Mouse (Mus musculus) gastrocnemius, adult 2 months (tissue): ENCODE measurements around the gene Ces1f. TPM values are rescaled to one million over a fixed set of nuclear protein-coding genes. Genes with fewer than 3 reads are reported as not detected.
"Not testable (repeated sequence)": the region's sequence is repeated elsewhere in the genome, so short reads cannot be mapped to it uniquely, and the experiment has no call there.

Experiments used
- DNase-seq: peaks from one replicate; pipeline ENCODE4 v3.0.0; 2022
- H3K27ac ChIP-seq: fragments of 200-600 bp; 2 replicates; pipeline ENCODE4 v1.8.1; 2022; ENCODE audit warnings: mild to moderate bottlenecking
- H3K4me3 ChIP-seq: fragments of 200-600 bp; 2 replicates; pipeline ENCODE4 v1.8.1; 2022; ENCODE audit warnings: mild to moderate bottlenecking, moderate library complexity
- CTCF ChIP-seq: fragments of 200-600 bp; IDR thresholded peaks from 2 replicates; pipeline ENCODE4 v1.8.1; 2022; ENCODE audit warnings: antibody characterized with exemption, mild to moderate bottlenecking, moderate library complexity
- intact Hi-C: fragments of 180-260 bp; cut with DNase I; formaldehyde crosslinking; loops from one replicate; pipeline ENCODE4 v1.15.1; 2025
- total RNA-seq, 2 experiments: library from RNA; stranded (reverse); gene quantifications; 2 replicates each; pipeline ENCODE4 v1.2.3; 2021

Ces1f gene
- total RNA-seq, 2 experiments from 2014 or later: 0.28 TPM; not detected in 1

GRCm38 (mm10) chr8:93235681-93236080, 43.9 kb downstream of the Ces1f start:
- Histone ChIP-seq H3K4me3 (no peak overlapping the region), H3K27ac (no peak overlapping the region)
- intact Hi-C loops: no loop called here
- TF ChIP-seq CTCF: no peak
- no peak for DNase-seq

GRCm38 (mm10) chr8:93234706-93235105, 44.8 kb downstream of the Ces1f start:
- Histone ChIP-seq H3K4me3 (no peak overlapping the region), H3K27ac (no peak overlapping the region)
- intact Hi-C loops: no loop called here
- TF ChIP-seq CTCF: no peak
- no peak for DNase-seq

GRCm38 (mm10) chr8:93234068-93234467, 45.5 kb downstream of the Ces1f start:
- intact Hi-C loops: no loop called here
- Histone ChIP-seq H3K27ac (no peak overlapping the region), H3K4me3 (no peak overlapping the region)
- no peak for DNase-seq
- no peak for TF ChIP-seq CTCF

- Histone ChIP-seq H3K4me3 (no peak within 1 kb of the TSS), H3K27ac (no peak within 1 kb of the TSS)
- intact Hi-C loops: no loop called here
- DNase-seq: no peak
- TF ChIP-seq CTCF: no peak
Observed at GRCm38 (mm10) chr8:93229446-93229845, 50.1 kb downstream of the Ces1f start, which contains the start of gene Ces1e. Ces1e (minus strand) TSS chr8:93229619.

- intact Hi-C loops: no loop called here
- DNase-seq: no peak
- H3K27ac ChIP-seq: no peak overlapping the region
- no peak overlapping the region for H3K4me3 ChIP-seq
- TF ChIP-seq CTCF: no peak
Observed at GRCm38 (mm10) chr8:93228673-93229370, 50.7 kb downstream of the Ces1f start.

GRCm38 (mm10) chr8:93226471-93226870, 53.1 kb downstream of the Ces1f start:
- DNase-seq, H3K4me3 ChIP-seq, intact Hi-C loops, H3K27ac ChIP-seq: not testable (repeated sequence)

GRCm38 (mm10) chr8:93221896-93222295, 57.7 kb downstream of the Ces1f start:
- DNase-seq: no peak
- Histone ChIP-seq H3K4me3 (no peak overlapping the region), H3K27ac (no peak overlapping the region)
- intact Hi-C loops: no loop called here
- TF ChIP-seq CTCF: no peak

GRCm38 (mm10) chr8:93217867-93218266, 61.7 kb downstream of the Ces1f start:
- intact Hi-C loops: loop anchor here (5.0 kb wide), 1 partner anchor 179 kb away; no protein-coding TSS in a partner anchor
- peak overlapping the region; percentile 80 for H3K27ac ChIP-seq
- TF ChIP-seq CTCF: peak; percentile 57
- peak; percentile 20 for DNase-seq
- H3K4me3 ChIP-seq: no peak overlapping the region

- TF ChIP-seq CTCF: no peak
- peak overlapping the region; percentile 25 for H3K4me3 ChIP-seq
- H3K27ac ChIP-seq: peak overlapping the region; percentile 80
- peak; percentile 66 for DNase-seq
- intact Hi-C loops: loop anchor here (5.0 kb wide), 1 partner anchor 180 kb away; no protein-coding TSS in a partner anchor
Observed at GRCm38 (mm10) chr8:93217375-93217774, 62.2 kb downstream of the Ces1f start.

- TF ChIP-seq CTCF: no peak
- Histone ChIP-seq H3K4me3 (no peak overlapping the region), H3K27ac (no peak overlapping the region)
- DNase-seq: no peak
- intact Hi-C loops: no loop called here
Observed at GRCm38 (mm10) chr8:93211091-93211490, 68.5 kb downstream of the Ces1f start.

Other genes starting within 250 kb of the Ces1f start
- not detected for gene Ces1a, start 231.6 kb downstream of the Ces1f start, total RNA-seq
- not detected for gene Ces1b, start 199.7 kb downstream of the Ces1f start, total RNA-seq
- not detected for gene Ces1c, start 148.5 kb downstream of the Ces1f start, total RNA-seq
- 100 to 1,000 TPM in 1 of 2 experiments, 10 to 100 TPM in 1; 50.8 to 119 TPM for gene Ces1d, start 81.9 kb downstream of the Ces1f start, total RNA-seq
- gene Ces1e, start 50.1 kb downstream of the Ces1f start, total RNA-seq: 1 to 10 TPM in 1 of 2 experiments, under 1 TPM in 1; 0.43 to 1.1 TPM
- not detected for gene Ces1g, start 57.6 kb upstream of the Ces1f start, total RNA-seq
- gene Ces1h, start 100.0 kb upstream of the Ces1f start, total RNA-seq: not detected